Mouse (Mus musculus) heart, embryonic 14.5 days (tissue): ENCODE results near the gene Pdzd4. TPM values are rescaled to one million over a fixed set of nuclear protein-coding genes. Genes with fewer than 3 reads are reported as not detected.

Experiments used
- ATAC-seq: fragments of 200-750 bp; cut with Nextera tagmentation; 2 replicates; pipeline ENCODE4 v1.8.0; 2017; ENCODE audit warnings: low read depth, moderate TSS enrichment; ENCODE audit not compliant: insufficient number of reproducible peaks, insufficient read depth, low FRiP score
- H3K27ac ChIP-seq, 2 experiments: fragments of 200-500 bp in 1 of 2; fragments of 300-500 bp in 1 of 2; sonication (generic) in 1 of 2; replicated peaks in 1 of 2; 2 replicates each; pipeline ENCODE4 v1.5.1; 2012 to 2014; ENCODE audit warnings: low read depth in 2 of 2, low read length in 2 of 2, control low read depth in 1 of 2, mild to moderate bottlenecking in 1 of 2, mixed read lengths in 1 of 2; ENCODE audit not compliant: control insufficient read depth in 1 of 2, insufficient read depth in 1 of 2
- H3K27me3 ChIP-seq: fragments of 300-500 bp; sonication (generic); 2 replicates; pipeline ENCODE4 v1.6.1; 2014; ENCODE audit warnings: mild to moderate bottlenecking, low read length, control low read depth; ENCODE audit not compliant: control insufficient read depth, insufficient read depth
- H3K36me3 ChIP-seq: fragments of 300-500 bp; sonication (generic); 2 replicates; pipeline ENCODE4 v1.6.1; 2014; ENCODE audit warnings: mild to moderate bottlenecking, control low read depth, low read length, mixed read lengths; ENCODE audit not compliant: control insufficient read depth, insufficient read depth
- H3K4me1 ChIP-seq, 2 experiments: fragments of 200-500 bp in 1 of 2; fragments of 300-500 bp in 1 of 2; sonication (generic) in 1 of 2; 2 replicates each; pipeline ENCODE4 v1.6.1; 2012 to 2014; ENCODE audit warnings: low read length in 2 of 2, control low read depth in 1 of 2, mixed read lengths in 1 of 2; ENCODE audit not compliant: control insufficient read depth in 2 of 2, insufficient read depth in 2 of 2
- H3K4me2 ChIP-seq: fragments of 300-500 bp; sonication (generic); 2 replicates; pipeline ENCODE4 v1.6.1; 2014; ENCODE audit warnings: mild to moderate bottlenecking, low read length
- H3K4me3 ChIP-seq, 2 experiments: fragments of 200-500 bp in 1 of 2; fragments of 300-500 bp in 1 of 2; sonication (generic) in 1 of 2; 2 replicates each; pipeline ENCODE4 v1.5.1; 2012 to 2014; ENCODE audit warnings: low read length in 2 of 2, mild to moderate bottlenecking in 2 of 2, control low read depth in 1 of 2, low read depth in 1 of 2, moderate library complexity in 1 of 2; ENCODE audit not compliant: control insufficient read depth in 1 of 2, insufficient read depth in 1 of 2
- H3K9ac ChIP-seq: fragments of 300-500 bp; sonication (generic); 2 replicates; pipeline ENCODE4 v1.6.1; 2014; ENCODE audit warnings: mild to moderate bottlenecking, low read length
- H3K9me3 ChIP-seq: fragments of 300-500 bp; sonication (generic); 2 replicates; pipeline ENCODE4 v1.6.1; 2016; ENCODE audit warnings: low read length, control low read depth; ENCODE audit not compliant: control insufficient read depth
- WGBS: fragments of 180-500 bp; shearing (Covaris S2); extraction: QIAGEN DNeasy Blood & Tissue Kit; methylation state at CpG from one replicate; pipeline ENCODE4 v1.1.7; 2014; 5-methylcytosine and 5-hydroxymethylcytosine counted together
- polyA plus RNA-seq: library from polyadenylated mRNA; unstranded; fragments of >200 nt; fragmentation: Nextera tagmentation; extraction: Ambion mirVana; gene quantifications from 2 replicates; pipeline ENCODE4 v1.2.1, GENCODE M21; 2014

The Pdzd4 gene
- polyA plus RNA-seq, 1 experiment from 2014 or later: 0.42 TPM

- H3K27me3 ChIP-seq: no peaks in the 10 kb centered on the region
- ATAC-seq: no peak
- no peaks in the 10 kb centered on the region for H3K9me3 ChIP-seq
- H3K4me1 ChIP-seq: no peaks in the 10 kb centered on the region
- no peaks in the 10 kb centered on the region for H3K36me3 ChIP-seq
- H3K4me3 ChIP-seq: no peak overlapping the region
- no peak overlapping the region for H3K4me2 ChIP-seq
- 63% methylated on average over 1 of the region's 1 CpGs for WGBS
- no peak overlapping the region for H3K9ac ChIP-seq
- H3K27ac ChIP-seq: no peak overlapping the region
Observed at GRCm38 (mm10) chrX:73805814-73806213, 19.0 kb downstream of the Pdzd4 start.

GRCm38 (mm10) chrX:73798502-73798901 lies 26.3 kb downstream of the Pdzd4 start:
- peak; percentile 77; the same call in 1 of the 2 replicates for ATAC-seq
- WGBS: 47% methylated on average over 9 of the region's 9 CpGs
- no peak overlapping the region for H3K27ac ChIP-seq
- no peak overlapping the region for H3K9ac ChIP-seq
- H3K9me3 ChIP-seq: no peaks in the 10 kb centered on the region
- H3K27me3 ChIP-seq: no peaks in the 10 kb centered on the region
- no peaks in the 10 kb centered on the region for H3K36me3 ChIP-seq
- H3K4me3 ChIP-seq: no peak overlapping the region
- H3K4me2 ChIP-seq: no peak overlapping the region
- H3K4me1 ChIP-seq: no peaks in the 10 kb centered on the region; a peak in 1 of 4 replicates

- H3K36me3 ChIP-seq: no peaks in the 10 kb centered on the region
- no peak overlapping the region for H3K4me3 ChIP-seq
- no peak overlapping the region for H3K4me2 ChIP-seq
- no peak overlapping the region for H3K27ac ChIP-seq
- no peaks in the 10 kb centered on the region for H3K27me3 ChIP-seq
- ATAC-seq: no peak
- no peaks in the 10 kb centered on the region for H3K9me3 ChIP-seq
- no peaks in the 10 kb centered on the region; a peak in 1 of 4 replicates for H3K4me1 ChIP-seq
- no peak overlapping the region for H3K9ac ChIP-seq
- WGBS: 76% methylated on average over 2 of the region's 2 CpGs
Observed at GRCm38 (mm10) chrX:73797511-73797910, 27.3 kb downstream of the Pdzd4 start.

GRCm38 (mm10) chrX:73793505-73793904 lies 31.3 kb downstream of the Pdzd4 start:
- Histone ChIP-seq H3K4me3 (no peak overlapping the region), H3K9ac (no peak overlapping the region), H3K27ac (no peak overlapping the region), H3K9me3 (no peaks in the 10 kb centered on the region), H3K4me2 (no peak overlapping the region), H3K36me3 (peaks cover 23% of the 10 kb centered on the region), H3K4me1 (no peaks in the 10 kb centered on the region; a peak in 1 of 4 replicates), H3K27me3 (no peaks in the 10 kb centered on the region)
- 40% methylated on average over 1 of the region's 1 CpGs for WGBS
- no peak for ATAC-seq

- H3K4me3 ChIP-seq: no peak overlapping the region
- H3K27ac ChIP-seq: no peak overlapping the region
- H3K9me3 ChIP-seq: no peaks in the 10 kb centered on the region
- H3K4me1 ChIP-seq: no peaks in the 10 kb centered on the region; a peak in 1 of 4 replicates
- H3K27me3 ChIP-seq: no peaks in the 10 kb centered on the region
- no peak overlapping the region for H3K4me2 ChIP-seq
- peaks cover 23% of the 10 kb centered on the region for H3K36me3 ChIP-seq
- H3K9ac ChIP-seq: no peak overlapping the region
- no peak for ATAC-seq
Observed at GRCm38 (mm10) chrX:73793039-73793438, 31.7 kb downstream of the Pdzd4 start.

- H3K4me1 ChIP-seq: no peaks in the 10 kb centered on the region; a peak in 1 of 4 replicates
- H3K9me3 ChIP-seq: no peaks in the 10 kb centered on the region
- H3K27ac ChIP-seq: no peak overlapping the region
- peak overlapping the region; percentile 67 for H3K4me2 ChIP-seq
- H3K27me3 ChIP-seq: no peaks in the 10 kb centered on the region
- 83% methylated on average over 1 of the region's 1 CpGs for WGBS
- H3K9ac ChIP-seq: no peak overlapping the region
- peaks cover 23% of the 10 kb centered on the region for H3K36me3 ChIP-seq
- H3K4me3 ChIP-seq: 0 out of 4 replicates have a peak overlapping the region, but pooled peaks of 1 of the 2 experiments have one; percentile 60
- ATAC-seq: no peak
Observed at GRCm38 (mm10) chrX:73788501-73788900, 36.3 kb downstream of the Pdzd4 start.

- H3K9me3 ChIP-seq: no peaks in the 10 kb centered on the region
- no peaks in the 10 kb centered on the region for H3K27me3 ChIP-seq
- ATAC-seq: no peak
- H3K4me1 ChIP-seq: no peaks in the 10 kb centered on the region; a peak in 1 of 4 replicates
- peak overlapping the region; percentile 67 for H3K4me2 ChIP-seq
- H3K36me3 ChIP-seq: peaks cover 26% of the 10 kb centered on the region
- peak overlapping the region; percentile 85 for H3K9ac ChIP-seq
- H3K4me3 ChIP-seq: peak overlapping the region; percentile 60 to 75
- H3K27ac ChIP-seq: peak overlapping the region; percentile 82 to 96
- WGBS: 18% methylated on average over 22 of the region's 22 CpGs
Observed at GRCm38 (mm10) chrX:73787225-73787558, 37.6 kb downstream of the Pdzd4 start.
